Mouse (Mus musculus) heart, adult 2 months (tissue): ENCODE data around the gene Tm4sf5.

ENCODE experiments used
- CTCF ChIP-seq: fragments of 200-600 bp; IDR thresholded peaks from 2 replicates; pipeline ENCODE4 v1.8.1; 2022; ENCODE audit warnings: antibody characterized with exemption, mild to moderate bottlenecking, moderate library complexity
- EP300 ChIP-seq: fragments of 200-500 bp; IDR thresholded peaks from 2 replicates; pipeline ENCODE4 v1.6.1; 2011; ENCODE audit warnings: low read depth, low read length, control low read depth; ENCODE audit not compliant: insufficient read depth
- POLR2A ChIP-seq: fragments of 200-500 bp; IDR thresholded peaks from 2 replicates; pipeline ENCODE4 v1.6.1; 2011; ENCODE audit warnings: mild to moderate bottlenecking, low read depth, low read length, control low read depth; ENCODE audit not compliant: insufficient read depth

- TF ChIP-seq POLR2A: no peak
- TF ChIP-seq EP300: no peak
- TF ChIP-seq CTCF: peak; percentile 76
These were observed 5.2 kb upstream of the Tm4sf5 start for GRCm38 (mm10) chr11:70499566-70500475.
